8 mouse cellular contexts compared by ENCODE assay signal in the genomic region with DNA sequence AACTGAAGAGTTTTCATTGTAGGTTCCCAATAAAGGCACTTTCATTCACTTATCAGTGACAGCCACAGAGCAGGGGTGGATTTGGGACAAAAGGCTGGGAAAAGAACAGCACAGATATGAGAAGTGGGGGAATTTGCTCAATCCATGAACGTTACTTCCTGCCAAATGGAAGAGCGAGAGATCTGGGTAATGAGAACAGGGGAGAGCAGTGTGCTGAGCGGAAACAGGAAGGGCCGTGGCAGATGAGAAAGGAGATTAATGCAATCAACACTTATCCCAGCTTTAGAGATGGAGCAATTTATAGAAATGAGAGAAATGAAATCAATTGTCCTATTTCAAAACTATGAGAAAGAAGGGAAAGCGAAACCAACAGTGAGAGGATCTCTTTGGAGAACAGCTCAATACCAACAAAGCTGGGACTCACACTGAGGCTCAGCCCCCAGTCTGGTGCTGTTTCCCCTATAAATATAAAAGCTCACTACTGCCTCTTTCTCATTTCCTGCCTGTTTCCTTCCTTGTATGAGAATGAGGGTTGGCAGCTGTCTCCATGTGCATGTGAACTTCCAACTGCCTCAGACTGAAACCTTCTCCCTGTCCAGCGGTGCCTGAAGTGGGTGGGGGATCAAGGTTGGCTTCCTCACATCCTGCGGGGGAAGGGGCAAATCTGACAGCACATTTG. TPM values are rescaled to one million over a fixed set of nuclear protein-coding genes. Genes with fewer than 3 reads are reported as not detected.
A peak's percentile ranks its signal among the peaks of the same experiment; 100 is the strongest.
DNase-seq lines count a peak whose midpoint lies in the region; ATAC-seq lines count a peak whose summit lies in the region.

No protein-coding gene starts in this region.

- DNase-seq in adrenal gland, postnatal 10 days = peak; percentile 12
- no peak for DNase-seq in adrenal gland, postnatal 14 days
- peak; percentile 42 to 46 for DNase-seq in heart, postnatal 10 days
- DNase-seq in lung, postnatal 36 days = peak; percentile 35
- no peak for DNase-seq in right cerebral cortex, postnatal 36 days (ENCODE audit: low spot score in 2 of 2)
- DNase-seq in gastrocnemius, adult 8-10 months (ENCODE audit: low spot score in 2 of 2) = no peak
- no peak for DNase-seq in embryo, embryonic 9.5 days (ENCODE audit: extremely low spot score)

- peak; percentile 77 for ATAC-seq in CD4-positive, CD25-positive, alpha-beta regulatory T cell, adult 4 months

- intact Hi-C loops in heart, postnatal 10 days (cut with DNase I) = no loop called here

RNA-seq across cellular contexts. Expression of a gene that starts 11.0 kb away (rescaled TPM):
- 10 to 100 TPM; 30.1 to 36.3 TPM for total RNA-seq in adrenal gland, postnatal 10 days (2021)
- total RNA-seq in adrenal gland, postnatal 14 days (2021) = 43.9 and 46.6 TPM in 2 replicates
- polyA plus RNA-seq in CD4-positive, CD25-positive, alpha-beta regulatory T cell, adult 4 months (2017; shearing (Covaris generic)) = 10 to 100 TPM in 1 of 2 experiments, 1 to 10 TPM in 1; 7.0 to 16.4 TPM
- 1 to 10 TPM; 6.5 to 8.3 TPM for total RNA-seq in heart, postnatal 10 days (2021)
- total RNA-seq in gastrocnemius, adult 8-10 months (2022) = 1 to 10 TPM; 1.0 to 1.7 (median 1.2) TPM

Comparison
In these comparisons a context has a peak if more than half of its experiments do, and no peak if none do; other contexts are left out.
1. DNase-seq: peak in adrenal gland, postnatal 10 days (single experiment), heart, postnatal 10 days (2 of 2) and lung, postnatal 36 days (single experiment); none in adrenal gland, postnatal 14 days (single experiment), right cerebral cortex, postnatal 36 days (0 of 2), gastrocnemius, adult 8-10 months (0 of 2) and embryo, embryonic 9.5 days (single experiment).